Mouse (Mus musculus) fat pad, adult 2 months (tissue): ENCODE results near the gene Dlgap1.
"Not testable (repeated sequence)": the region's sequence is repeated elsewhere in the genome, so short reads cannot be mapped to it uniquely, and the experiment has no call there.

Experiments
- DNase-seq: peaks from one replicate; pipeline ENCODE4 v3.0.0-alpha.2; 2011; ENCODE audit warnings: low read depth, low spot score; ENCODE audit errors: extremely low read depth

Gene Dlgap1

DNA sequence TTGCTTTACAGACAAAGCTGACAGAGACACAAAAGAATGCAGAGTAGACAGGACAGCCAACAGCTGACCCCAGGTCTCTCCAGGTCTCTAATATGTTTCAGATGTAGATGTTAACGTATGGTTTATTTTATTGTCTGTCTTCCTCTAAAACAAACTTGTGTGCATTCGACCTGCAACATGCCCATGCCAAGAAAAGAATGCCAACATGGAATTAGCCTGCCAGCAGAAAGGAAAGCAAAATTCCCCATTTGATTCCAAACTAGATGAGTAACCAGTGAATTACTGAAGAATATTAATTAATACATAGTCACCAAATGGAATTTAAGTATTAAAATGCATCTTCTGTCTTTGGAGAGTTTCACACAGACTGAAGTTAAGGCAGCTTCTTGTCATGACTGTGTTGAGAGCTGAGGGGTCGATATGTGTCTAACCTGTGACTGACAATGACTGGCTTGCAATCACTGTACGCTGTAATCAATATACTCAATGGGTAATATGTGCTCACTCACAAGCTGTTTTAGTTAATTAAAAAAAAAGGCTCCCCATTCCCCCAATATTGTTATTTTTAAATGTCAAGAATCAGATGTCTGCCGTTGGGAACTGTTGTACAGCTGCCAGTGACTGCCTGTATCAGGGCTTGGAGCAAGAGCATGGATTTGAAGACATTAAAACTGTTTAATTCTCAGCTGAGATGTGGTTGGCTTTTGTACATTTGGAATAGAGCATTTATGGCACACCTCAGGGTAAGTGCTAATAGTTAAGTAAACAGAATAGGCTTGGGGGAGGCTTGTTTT is 552.4 kb downstream of the Dlgap1 start:
- no peak for DNase-seq

DNA sequence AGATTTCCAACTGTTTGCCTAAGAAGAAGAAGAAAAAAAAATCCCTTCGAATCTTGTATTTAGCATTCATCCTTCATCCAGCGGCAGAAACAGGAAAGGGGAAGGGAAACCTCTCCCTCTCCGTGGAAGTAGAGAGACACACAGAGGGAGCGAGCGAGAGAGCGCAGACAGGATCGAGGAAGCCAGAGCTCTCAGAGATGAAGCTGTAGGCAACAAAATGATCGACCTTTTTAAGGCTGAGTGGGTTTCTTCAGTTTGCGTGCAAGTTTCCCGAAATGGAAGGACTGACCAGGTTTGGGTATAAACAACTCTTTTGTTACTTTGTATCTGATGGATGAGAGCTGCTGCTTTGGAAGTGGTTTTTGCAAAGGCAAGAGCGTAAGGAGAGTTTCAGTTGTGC is 553.1 kb downstream of the Dlgap1 start:
- no peak for DNase-seq

DNA sequence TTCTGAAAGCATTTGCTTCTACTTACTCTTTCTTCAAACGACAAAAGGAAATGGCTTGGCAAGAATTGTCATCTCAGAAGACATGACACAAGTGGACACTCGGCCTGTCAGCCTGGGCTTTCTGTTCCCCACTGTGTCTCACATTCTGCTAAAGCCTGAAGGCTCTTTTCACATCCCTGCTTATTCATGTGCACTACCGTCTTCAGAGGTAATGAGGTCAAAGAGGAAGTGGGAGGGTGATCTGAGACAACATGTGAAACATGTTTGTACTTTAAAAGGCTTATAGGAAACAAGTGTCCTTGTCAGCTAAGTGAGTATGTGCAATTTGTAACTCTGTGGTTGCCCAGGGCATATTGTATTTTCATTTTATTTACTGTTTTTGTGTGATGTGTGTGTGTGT is 557.1 kb downstream of the Dlgap1 start:
- DNase-seq, result no peak

DNA sequence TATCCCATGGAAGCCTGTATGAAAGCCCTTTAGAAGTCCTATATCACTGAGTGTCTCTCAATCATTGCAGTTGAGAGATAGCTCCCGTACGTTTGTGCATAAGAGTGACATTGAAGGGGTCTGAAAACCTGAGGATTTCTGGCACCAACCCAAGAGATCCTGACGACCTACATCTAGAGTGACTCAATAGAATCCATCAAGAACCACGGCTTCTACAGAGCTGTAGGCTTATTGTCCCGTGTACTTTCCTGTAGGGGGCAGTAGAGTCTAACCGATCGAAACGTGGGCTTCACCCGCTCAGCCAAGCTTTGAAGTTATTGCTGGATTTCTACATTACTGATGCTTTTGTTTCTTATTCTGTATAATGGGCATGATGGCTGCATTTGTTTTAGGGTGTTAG is 558.2 kb downstream of the Dlgap1 start:
- no peak for DNase-seq

DNA sequence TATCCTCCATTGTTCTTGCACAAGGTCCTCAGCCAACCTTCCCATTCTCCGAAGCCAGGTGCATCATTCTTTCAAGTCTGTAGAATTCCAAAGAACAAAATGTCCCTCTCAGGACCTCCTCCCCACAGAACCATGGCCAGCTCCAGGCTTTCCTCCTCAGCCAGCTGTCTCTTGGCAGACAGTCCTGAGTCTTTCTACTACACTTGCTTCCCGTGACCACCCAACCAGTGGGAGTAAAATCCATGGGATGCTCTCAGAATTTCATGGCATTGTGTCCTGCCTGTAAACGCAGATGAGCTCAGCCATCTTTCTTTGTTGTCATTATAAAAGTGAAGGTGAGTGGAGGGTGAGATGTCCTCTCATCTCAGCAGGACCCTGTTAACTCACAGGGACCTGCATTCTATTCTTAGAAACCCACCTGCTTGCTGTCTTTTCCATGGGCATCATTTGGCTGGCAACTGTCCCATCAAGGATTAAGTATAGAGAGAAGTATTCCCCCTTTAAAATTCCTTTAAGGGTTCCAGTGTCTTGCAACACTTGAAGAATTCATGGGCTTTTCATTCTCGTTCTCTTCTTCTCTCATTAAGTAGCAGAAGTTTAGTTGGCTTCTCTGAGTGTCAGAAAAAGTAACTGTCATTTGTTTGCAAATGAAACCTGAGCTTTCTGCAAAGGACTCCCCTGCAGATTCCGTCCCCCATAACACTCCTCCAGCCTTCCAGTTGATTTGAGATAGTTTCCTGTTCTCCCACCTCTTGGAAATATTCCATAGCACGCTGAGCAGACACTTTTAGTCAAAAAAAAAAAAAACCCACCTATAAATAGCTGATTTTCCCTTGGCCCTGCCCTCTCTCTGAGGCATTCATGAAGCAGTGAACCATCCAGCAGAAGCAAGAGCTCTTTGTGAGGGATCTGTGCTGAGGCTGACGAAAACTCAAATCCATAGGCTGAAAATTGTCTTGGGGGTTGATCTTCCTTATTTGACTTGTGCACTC is 559.6 kb downstream of the Dlgap1 start:
- no peak for DNase-seq

DNA sequence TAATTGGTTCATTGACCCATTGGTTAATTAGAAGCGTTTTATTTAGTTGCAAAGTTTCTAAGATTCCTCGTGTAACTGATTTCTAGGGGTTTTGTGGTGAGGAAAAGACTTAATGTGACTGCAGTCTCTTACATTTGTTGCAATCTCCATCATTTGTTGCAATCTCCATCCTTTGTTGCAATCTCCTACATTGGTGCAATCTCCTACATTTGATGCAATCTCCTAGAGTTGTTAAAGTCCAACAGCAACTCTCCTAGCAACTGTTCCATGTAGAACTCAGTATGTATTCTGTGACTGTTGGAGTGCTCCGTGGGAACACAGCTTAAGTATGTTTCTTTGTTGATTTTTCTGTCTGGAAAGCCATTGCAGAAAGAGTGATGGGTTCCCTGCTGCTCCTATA is 565.4 kb downstream of the Dlgap1 start:
- DNase-seq, result no peak

DNA sequence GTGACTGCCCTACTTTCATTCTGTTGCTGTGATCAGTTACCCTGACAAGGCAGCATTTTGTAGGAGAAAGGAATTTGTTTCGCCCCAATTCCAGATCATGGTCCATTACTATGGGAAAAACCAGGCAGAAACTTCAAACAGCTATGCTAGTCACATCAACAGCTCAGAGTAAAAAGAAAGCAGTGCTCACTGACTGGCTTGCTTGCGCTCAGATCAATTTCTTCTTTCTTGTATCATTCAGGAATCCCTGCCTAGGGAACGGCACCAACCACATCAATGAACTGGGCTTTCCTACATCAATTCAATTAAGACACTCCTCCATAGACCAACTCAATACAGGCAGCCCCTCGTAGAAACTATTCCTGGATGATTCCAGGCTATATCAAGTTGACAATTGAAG is 572.9 kb downstream of the Dlgap1 start:
- DNase-seq, result no peak

DNA sequence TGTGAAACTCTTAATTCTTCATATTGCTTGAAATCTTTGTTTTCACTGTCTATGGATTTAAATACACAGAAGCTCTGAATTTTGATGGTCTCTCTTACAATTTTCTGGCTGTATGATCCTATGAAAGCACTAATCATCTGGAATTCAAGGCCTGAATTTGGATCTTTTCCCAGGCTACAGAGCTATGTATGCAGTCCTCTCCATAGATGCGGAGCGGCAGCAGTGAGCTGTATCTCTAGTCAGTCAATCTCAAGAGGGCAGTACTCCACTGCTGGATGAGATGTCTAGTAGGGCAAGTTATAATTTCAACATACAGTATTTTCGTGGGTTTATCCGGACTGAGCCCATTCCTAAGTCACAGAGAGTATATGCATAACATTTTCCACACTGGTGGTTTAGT is 581.9 kb downstream of the Dlgap1 start:
- DNase-seq, result no peak

DNA sequence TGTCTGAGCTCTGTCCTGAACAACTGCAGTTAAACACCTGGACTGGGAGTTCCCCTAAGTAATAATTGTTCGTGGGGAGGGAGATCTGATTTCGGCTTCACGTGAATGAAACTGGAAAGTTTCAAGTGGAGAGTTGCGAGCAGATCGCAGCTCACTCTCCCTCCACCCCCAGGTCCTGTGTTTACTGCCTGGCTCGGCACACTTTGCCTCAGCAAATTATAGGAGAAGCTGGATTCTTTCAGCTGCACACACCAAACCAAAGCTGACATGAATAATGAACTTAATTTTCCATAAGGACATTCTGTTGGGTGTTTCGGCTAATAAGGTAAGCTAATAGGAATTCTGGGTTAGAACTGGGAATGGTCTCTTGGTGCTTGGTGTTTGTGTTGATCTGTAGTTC is 592.7 kb downstream of the Dlgap1 start:
- DNase-seq, result no peak

DNA sequence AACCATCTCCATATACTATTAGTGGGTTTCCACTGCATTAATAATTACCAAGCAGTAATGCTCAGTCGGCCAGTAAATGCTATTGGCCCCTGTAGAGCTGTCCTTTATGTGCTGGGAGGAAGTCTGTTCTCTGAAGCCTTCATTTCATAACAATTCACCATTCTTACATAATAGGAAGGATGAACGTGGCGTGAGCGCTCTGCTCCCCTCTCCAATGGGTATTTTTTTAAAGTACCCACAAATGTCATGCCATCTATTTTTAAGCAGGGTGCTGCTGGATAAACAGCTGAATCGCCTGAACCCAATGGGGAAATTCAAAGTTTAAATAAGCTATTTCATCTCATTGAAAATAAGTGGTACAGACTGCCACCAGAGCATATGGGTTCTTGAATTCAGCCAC is 602.0 kb downstream of the Dlgap1 start:
- no peak for DNase-seq

DNA sequence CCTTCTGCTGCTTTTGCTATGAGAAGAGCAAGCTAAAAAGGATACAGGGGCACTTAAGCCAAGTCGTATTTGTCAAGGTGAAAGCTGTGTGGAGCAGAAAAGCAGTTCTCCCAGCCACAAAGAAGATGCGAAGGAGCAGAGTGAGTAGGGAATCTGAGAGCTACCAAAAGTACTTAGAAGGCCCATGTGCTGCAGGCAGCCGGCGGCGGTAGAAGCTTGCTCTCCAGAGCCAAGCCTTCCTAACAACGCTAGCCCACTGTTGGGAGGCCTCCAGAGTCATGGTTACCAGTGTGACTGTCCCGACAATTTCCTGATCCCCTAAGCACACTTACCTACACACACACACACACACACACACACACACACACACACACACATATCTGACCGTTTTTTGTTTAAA is 614.2 kb downstream of the Dlgap1 start:
- no peak for DNase-seq

DNA sequence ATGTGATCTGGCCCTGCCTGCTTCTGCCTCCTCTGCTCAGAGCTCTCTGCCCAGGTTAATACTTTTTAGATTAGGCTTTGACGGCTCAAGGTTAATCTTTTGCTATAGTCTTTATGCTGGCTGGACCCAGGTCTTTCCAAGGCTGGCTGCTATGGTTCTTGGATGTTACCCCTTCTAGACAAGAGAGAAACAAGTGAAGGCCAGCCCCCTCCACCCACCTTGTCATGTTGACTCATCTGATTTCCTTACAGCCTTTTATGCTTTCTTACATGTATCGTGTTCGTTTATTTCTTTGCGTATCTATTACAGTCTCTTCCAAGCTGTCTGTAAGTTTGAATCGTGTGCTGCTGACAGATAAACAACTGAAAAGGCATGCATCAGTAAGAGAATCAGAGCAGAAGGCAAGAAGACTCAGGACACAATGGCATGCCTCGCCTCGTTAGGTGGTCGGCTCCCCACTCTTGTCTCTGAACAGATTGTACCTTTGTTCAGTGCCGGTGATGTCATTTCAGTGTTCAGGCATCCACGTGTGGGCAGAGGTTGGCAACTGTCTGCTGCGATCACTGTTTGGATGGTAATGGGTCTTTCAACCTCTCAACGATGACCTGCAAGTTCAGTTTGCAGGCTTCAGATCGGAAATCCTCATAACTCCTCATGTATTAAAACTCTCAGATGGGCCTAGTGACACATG is 618.0 kb downstream of the Dlgap1 start:
- no peak for DNase-seq

DNA sequence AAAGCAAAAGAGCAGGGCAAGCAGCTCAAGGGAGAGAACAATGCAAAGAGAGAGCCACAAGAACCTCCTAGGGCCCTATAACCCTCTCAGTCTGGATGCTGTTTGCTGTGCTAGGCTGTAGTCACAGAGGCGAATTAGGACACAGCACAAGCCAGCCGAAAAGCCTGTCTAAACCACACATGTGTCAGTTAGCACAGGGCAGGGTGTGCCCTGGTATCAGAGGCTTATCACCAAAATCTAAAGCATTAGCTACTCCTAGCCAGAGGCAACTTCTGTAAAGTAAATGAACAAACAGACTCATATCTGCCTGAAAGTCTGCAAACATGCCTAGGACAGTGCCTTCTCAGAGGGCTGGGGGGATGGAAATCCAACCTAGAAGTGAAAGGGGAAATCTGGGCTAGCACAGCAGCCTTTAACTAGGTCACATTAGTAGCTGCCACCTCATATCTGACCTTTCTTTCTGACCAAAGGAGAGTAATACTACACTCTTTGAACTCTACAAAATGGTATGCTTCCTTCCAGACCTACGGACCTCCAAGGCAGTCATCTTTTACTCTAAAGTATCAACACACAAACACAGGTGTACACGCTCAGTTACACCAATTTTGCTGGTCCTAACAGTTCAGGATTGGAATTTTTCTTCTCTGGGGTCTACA is 619.2 kb downstream of the Dlgap1 start:
- DNase-seq, result not testable (repeated sequence)

DNA sequence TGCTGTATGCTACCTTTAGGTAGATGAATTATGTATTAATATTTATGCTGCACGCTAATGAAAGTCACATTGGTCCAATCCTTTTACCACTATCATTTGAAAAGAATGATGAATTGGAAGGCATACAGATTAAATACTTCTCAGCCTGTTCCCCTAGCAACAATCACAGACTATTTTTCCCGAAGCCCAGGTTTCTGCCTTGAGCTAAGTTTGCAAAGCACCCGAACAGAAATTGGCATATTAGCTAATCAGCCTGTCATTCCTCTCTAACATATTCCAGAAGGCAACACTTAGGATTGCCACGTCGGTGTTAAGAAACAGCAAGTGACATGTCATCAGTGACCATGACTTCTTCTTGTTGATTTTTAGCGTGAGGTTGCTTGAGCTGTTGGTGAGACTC is 619.8 kb downstream of the Dlgap1 start:
- DNase-seq, result no peak

DNA sequence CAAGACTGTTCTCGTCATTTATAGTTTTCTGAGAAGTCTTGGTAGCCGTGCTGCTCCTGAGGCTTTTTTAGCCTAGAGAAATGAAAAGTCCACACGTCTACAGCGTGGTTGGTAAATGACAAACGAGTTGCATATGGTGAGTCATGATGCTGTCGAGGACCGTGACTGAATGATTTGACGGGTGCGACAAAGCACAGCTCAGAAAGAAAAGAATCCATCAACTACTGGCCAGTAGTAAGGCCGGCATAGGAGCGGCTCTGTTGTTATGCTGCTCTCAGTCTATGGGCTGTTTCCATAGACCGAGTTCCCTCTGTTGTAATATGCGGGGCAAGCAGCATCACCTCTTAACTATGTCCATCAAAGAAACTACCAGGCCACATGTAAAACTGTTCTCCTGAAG is 620.3 kb downstream of the Dlgap1 start:
- DNase-seq, result no peak

DNA sequence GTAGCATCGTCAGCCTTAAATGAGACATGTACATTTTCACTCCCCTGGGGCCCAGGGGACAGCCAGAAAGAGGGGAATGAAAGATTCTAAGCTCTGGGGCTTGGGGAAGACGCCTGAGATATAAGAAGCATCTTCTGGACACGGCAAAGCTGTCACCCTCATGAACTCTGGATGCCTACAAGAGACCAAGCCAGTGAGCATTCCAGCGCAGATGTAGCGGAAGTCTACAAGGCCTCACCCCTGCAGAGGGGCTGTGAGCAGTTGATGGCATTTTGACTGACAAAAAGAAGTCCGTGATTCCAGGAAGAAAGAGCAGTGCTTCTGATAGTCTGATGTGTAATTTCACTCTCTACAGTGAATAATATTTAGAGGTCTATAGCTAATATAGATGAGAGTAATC is 621.6 kb downstream of the Dlgap1 start:
- no peak for DNase-seq

DNA sequence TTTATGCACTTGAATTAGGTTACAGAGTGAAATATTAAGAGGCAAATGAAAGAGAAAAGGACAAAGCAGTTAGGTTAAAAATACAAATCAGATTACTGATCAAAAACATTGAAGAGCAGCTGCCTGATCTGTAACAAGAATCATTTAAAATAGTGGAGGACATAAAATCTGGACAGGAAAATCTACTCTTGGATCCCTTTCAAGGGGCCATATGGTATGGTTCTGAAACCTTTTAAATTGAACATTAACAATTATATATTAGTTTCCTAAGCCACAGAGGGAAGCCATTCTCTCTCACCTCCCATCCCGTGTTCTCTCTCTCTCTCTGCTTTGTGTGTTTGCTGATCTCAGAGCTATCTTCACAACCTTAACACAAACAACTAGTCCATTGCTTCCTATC is 625.4 kb downstream of the Dlgap1 start:
- no peak for DNase-seq

DNA sequence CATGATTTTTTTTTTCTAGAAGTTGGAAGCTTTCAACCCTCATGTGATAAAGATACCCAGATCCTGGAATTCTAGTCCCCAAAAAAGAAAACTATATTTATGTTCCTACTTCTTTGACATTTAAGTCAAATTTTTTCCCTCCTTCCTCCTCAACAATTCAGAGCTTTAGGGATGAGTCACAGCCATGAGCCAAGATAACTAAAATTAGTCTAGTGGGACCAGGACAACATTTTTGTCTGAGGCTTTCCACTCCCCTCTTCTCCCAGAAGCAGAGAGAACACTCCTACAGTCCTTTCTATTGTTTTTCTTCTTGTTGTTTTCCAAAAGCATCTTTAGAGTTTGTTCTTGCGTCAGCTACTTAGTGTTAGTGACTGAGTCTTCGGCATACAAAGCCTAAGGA is 627.5 kb downstream of the Dlgap1 start:
- DNase-seq, result no peak

DNA sequence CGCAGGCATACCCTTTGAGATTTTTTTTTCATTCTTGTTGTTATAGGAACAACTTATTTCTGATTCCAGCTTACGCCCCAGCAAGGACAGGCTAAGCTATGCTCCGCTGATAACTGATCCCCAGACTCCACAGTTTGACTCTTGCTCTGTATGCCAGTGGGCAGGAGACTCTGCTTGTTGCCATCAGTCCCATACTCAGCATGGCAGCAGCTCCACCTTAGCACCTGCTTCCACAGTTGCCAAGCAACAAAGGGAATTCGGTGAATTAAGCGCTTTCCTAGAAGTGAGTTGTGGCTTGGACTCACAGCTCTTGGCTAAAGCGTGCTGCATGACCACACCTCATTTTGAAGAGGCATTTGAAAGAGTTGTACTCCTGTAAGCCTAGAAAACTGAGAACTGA is 631.6 kb downstream of the Dlgap1 start:
- DNase-seq, result no peak

DNA sequence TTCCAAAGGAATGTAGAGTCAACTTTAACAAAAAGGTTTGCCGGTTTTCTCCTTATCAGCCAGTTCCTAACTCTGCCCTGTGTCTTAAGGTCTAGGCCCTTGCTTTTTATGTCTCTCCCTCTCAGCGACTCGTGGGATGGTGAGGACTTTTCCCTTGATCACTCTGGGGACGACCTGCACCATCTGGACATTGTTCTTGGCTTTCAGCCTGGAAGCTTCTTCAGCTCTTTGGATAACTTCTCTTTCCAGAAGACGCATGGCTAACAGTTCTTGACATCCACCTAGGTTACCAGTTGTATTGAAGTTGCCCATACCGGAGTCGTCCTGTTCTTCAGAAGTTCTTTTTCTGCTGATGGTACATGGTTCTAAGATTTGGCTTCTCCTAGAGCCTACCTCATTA is 633.2 kb downstream of the Dlgap1 start:
- no peak for DNase-seq

DNA sequence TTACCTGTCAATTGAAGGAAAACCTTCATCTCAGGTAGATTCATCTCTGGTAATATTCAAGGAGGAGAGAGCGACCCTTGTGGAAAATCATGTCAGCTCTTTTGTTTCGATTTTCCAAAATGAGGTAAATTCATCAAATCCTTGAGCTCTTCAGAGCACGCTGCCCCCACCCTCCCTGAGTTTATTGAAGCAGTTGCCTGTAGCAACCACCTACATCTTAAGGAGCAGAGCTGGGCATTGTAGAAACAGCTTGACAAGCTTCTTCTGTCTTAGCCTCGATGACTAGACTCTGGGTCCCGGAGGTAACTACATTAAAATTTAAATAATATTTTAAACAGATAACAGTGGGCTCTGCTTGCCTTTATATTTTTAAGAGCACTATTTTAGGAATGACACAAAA is 636.8 kb downstream of the Dlgap1 start:
- DNase-seq, result no peak
